Mouse (Mus musculus) B cell, adult 62 days (primary cell): ENCODE measurements around the gene Ccnyl1. TPM values are rescaled to one million over a fixed set of nuclear protein-coding genes. Genes with fewer than 3 reads are reported as not detected.

Source experiments
- total RNA-seq: library from RNA; stranded (reverse); gene quantifications from 4 replicates; pipeline ENCODE4 v1.2.4, GENCODE M21; 2023

Ccnyl1 gene
- total RNA-seq: 3.8 to 8.4 TPM (median 4.1 TPM) in 4 replicates

DNA sequence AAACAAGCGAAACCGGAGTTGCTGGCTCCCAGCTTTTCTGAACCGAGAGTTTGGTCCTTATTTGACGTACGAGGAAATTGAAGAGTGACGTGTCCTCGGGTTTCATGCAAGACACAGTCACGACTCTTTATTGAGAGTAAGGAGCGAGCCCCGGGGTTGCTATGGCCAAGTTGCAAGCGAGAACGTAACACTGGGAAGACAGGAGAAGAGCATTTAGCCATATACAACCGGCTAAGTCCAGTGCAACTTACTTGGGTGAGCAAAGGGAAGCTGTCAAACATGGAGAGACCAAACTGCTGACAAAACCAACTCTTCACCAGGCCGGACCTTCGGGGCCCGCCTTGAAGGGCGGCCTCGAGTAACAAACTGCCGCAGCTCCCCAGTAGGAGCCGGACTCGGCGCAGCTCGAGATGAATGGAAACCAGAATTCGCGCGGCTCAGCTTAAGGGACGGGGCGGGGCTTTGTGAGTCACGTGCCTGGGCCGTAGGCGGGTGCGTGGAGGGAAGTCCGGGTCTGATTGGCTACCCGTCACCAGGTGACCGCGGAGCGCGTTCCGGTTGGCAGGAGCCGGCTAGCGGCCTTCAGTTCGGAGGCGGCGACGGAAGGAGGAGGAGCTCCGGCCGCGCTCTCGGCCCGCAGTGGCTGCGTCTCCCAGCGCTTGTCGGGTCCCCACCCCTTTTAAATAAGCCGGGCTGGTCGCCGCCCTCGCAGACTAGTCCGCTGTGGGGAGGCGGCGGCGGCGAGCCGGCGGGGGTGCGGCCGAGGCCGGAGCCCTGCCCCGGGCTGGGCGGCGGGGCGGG lies at the start of gene Ccnyl1:
Gene Ccnyl1 (plus strand): TSS at position 243 of the 801 bp plus-strand sequence.

GRCm38 (mm10) chr1:64737502-64738179 lies 47.4 kb downstream of the Ccnyl1 start, which contains the start of gene Fzd5:
Fzd5 (minus strand) TSS chr1:64737751.

Other genes starting within 250 kb of the Ccnyl1 start
- 104 to 109 TPM (median 108 TPM) in 4 replicates for gene Creb1, start 157.8 kb upstream of the Ccnyl1 start, total RNA-seq
- gene Mettl21a, start 73.2 kb upstream of the Ccnyl1 start, total RNA-seq: 0.75 to 2.3 TPM (median 1.4 TPM) in 4 replicates
- gene Fzd5, start 47.3 kb downstream of the Ccnyl1 start, total RNA-seq: 8.0 to 9.7 TPM (median 8.9 TPM) in 4 replicates